Mouse (Mus musculus): ENCODE results near the gene Doc2g. TPM values are rescaled to one million over a fixed set of nuclear protein-coding genes. Genes with fewer than 3 reads are reported as not detected.
"Not testable (repeated sequence)": the region's sequence is repeated elsewhere in the genome, so short reads cannot be mapped to it uniquely, and the experiment has no call there.

Doc2g gene
- polyA plus RNA-seq, 1 experiment from 2014 or later: 8.1 TPM

- ATAC-seq (ENCODE audit: insufficient number of reproducible peaks, insufficient read depth, low FRiP score, low TSS enrichment, low read depth): peak; percentile 68; the same call in 1 of the 2 replicates
- Histone ChIP-seq H3K27me3 (no peaks in the 10 kb centered on the region), H3K36me3 (no peaks in the 10 kb centered on the region), H3K9me3 (no peaks in the 10 kb centered on the region), H3K4me2 (no peak overlapping the region), H3K4me3 (no peak overlapping the region), H3K27ac (no peak overlapping the region), H3K9ac (0 out of 2 replicates have a peak overlapping the region, but pooled peaks have one; percentile 0), H3K4me1 (peaks cover 10% of the 10 kb centered on the region; the same call in 1 of the 2 replicates)
- 33% methylated on average over 18 of the region's 18 CpGs for WGBS
Observed at GRCm38 (mm10) chr19:4018743-4019583, 15.8 kb downstream of the Doc2g start.

- WGBS: 75% methylated on average over 7 of the region's 7 CpGs
- Histone ChIP-seq H3K4me1 (peaks cover 10% of the 10 kb centered on the region; the same call in 1 of the 2 replicates), H3K4me3 (no peak overlapping the region), H3K27me3 (no peaks in the 10 kb centered on the region), H3K9me3 (peaks cover 4% of the 10 kb centered on the region; the same call in 1 of the 2 replicates), H3K9ac (no peak overlapping the region), H3K4me2 (no peak overlapping the region), H3K27ac (no peak overlapping the region), H3K36me3 (no peaks in the 10 kb centered on the region)
- ATAC-seq (ENCODE audit: insufficient number of reproducible peaks, insufficient read depth, low FRiP score, low TSS enrichment, low read depth): no peak
Observed at GRCm38 (mm10) chr19:4023185-4023584, 20.1 kb downstream of the Doc2g start.

GRCm38 (mm10) chr19:4027576-4027975, 24.5 kb downstream of the Doc2g start:
- Histone ChIP-seq H3K9me3 (peaks cover 4% of the 10 kb centered on the region; the same call in 1 of the 2 replicates), H3K27ac (no peak overlapping the region), H3K9ac (no peak overlapping the region), H3K4me1 (no peaks in the 10 kb centered on the region), H3K4me2 (no peak overlapping the region), H3K4me3 (no peak overlapping the region), H3K36me3 (no peaks in the 10 kb centered on the region), H3K27me3 (no peaks in the 10 kb centered on the region)
- ATAC-seq (ENCODE audit: insufficient number of reproducible peaks, insufficient read depth, low FRiP score, low TSS enrichment, low read depth): no peak

GRCm38 (mm10) chr19:4032668-4033067, 29.6 kb downstream of the Doc2g start:
- no peaks in the 10 kb centered on the region for H3K27me3 ChIP-seq
- peaks cover 14% of the 10 kb centered on the region for H3K4me1 ChIP-seq
- H3K36me3 ChIP-seq: peaks cover 12% of the 10 kb centered on the region
- H3K27ac ChIP-seq: no peak overlapping the region
- no peak for ATAC-seq (ENCODE audit: insufficient number of reproducible peaks, insufficient read depth, low FRiP score, low TSS enrichment, low read depth)
- H3K4me3 ChIP-seq: no peak overlapping the region
- WGBS: 52% methylated on average over 7 of the region's 7 CpGs
- no peaks in the 10 kb centered on the region for H3K9me3 ChIP-seq
- H3K4me2 ChIP-seq: no peak overlapping the region
- H3K9ac ChIP-seq: no peak overlapping the region

- peaks cover 17% of the 10 kb centered on the region for H3K4me1 ChIP-seq
- no peaks in the 10 kb centered on the region for H3K27me3 ChIP-seq
- H3K4me3 ChIP-seq: no peak overlapping the region
- no peak overlapping the region for H3K4me2 ChIP-seq
- no peaks in the 10 kb centered on the region for H3K9me3 ChIP-seq
- 78% methylated on average over 3 of the region's 3 CpGs for WGBS
- ATAC-seq (ENCODE audit: insufficient number of reproducible peaks, insufficient read depth, low FRiP score, low TSS enrichment, low read depth): no peak
- H3K9ac ChIP-seq: no peak overlapping the region
- H3K36me3 ChIP-seq: peaks cover 12% of the 10 kb centered on the region
- H3K27ac ChIP-seq: no peak overlapping the region
Observed at GRCm38 (mm10) chr19:4033298-4033697, 30.2 kb downstream of the Doc2g start.

GRCm38 (mm10) chr19:4033742-4034141, 30.6 kb downstream of the Doc2g start:
- ATAC-seq (ENCODE audit: insufficient number of reproducible peaks, insufficient read depth, low FRiP score, low TSS enrichment, low read depth): no peak
- peaks cover 19% of the 10 kb centered on the region for H3K4me1 ChIP-seq
- H3K36me3 ChIP-seq: peaks cover 12% of the 10 kb centered on the region
- no peak overlapping the region for H3K4me2 ChIP-seq
- H3K9ac ChIP-seq: no peak overlapping the region
- H3K4me3 ChIP-seq: no peak overlapping the region
- no peak overlapping the region for H3K27ac ChIP-seq
- H3K9me3 ChIP-seq: no peaks in the 10 kb centered on the region
- no peaks in the 10 kb centered on the region for H3K27me3 ChIP-seq
- 67% methylated on average over 5 of the region's 5 CpGs for WGBS

- H3K4me1 ChIP-seq: peaks cover 19% of the 10 kb centered on the region
- no peak for ATAC-seq (ENCODE audit: insufficient number of reproducible peaks, insufficient read depth, low FRiP score, low TSS enrichment, low read depth)
- peaks cover 12% of the 10 kb centered on the region for H3K36me3 ChIP-seq
- H3K27me3 ChIP-seq: no peaks in the 10 kb centered on the region
- H3K4me2 ChIP-seq: peak overlapping the region; percentile 39
- 70% methylated on average over 12 of the region's 12 CpGs for WGBS
- H3K9me3 ChIP-seq: no peaks in the 10 kb centered on the region
- H3K4me3 ChIP-seq: no peak overlapping the region
- H3K9ac ChIP-seq: no peak overlapping the region
- no peak overlapping the region for H3K27ac ChIP-seq
Observed at GRCm38 (mm10) chr19:4036327-4037045, 33.4 kb downstream of the Doc2g start.

- Histone ChIP-seq H3K4me2 (peak overlapping the region; percentile 75), H3K4me1 (peaks cover 19% of the 10 kb centered on the region), H3K4me3 (peak overlapping the region; percentile 54), H3K27ac (peak overlapping the region; percentile 60), H3K36me3 (peaks cover 12% of the 10 kb centered on the region), H3K9ac (peak overlapping the region; percentile 80)
- WGBS: 24% methylated on average over 7 of the region's 8 CpGs
- H3K27me3 ChIP-seq; ATAC-seq (ENCODE audit: insufficient number of reproducible peaks, insufficient read depth, low FRiP score, low TSS enrichment, low read depth); H3K9me3 ChIP-seq: not testable (repeated sequence)
Observed at GRCm38 (mm10) chr19:4037154-4037787, 34.2 kb downstream of the Doc2g start.

GRCm38 (mm10) chr19:4037788-4038232, 34.7 kb downstream of the Doc2g start, which contains the start of gene Gstp1:
TSS of gene Gstp1 (minus strand) at chr19:4037985.
- peak within 1 kb of the TSS; percentile 60 for H3K27ac ChIP-seq
- H3K9ac ChIP-seq: peak within 1 kb of the TSS; percentile 80
- 0% methylated on average over 26 of the region's 26 CpGs for WGBS
- H3K4me1 ChIP-seq: peaks cover 19% of the 10 kb centered on the region
- H3K9me3 ChIP-seq: no peaks in the 10 kb centered on the region
- peak within 1 kb of the TSS; percentile 75 for H3K4me2 ChIP-seq
- ATAC-seq (ENCODE audit: insufficient number of reproducible peaks, insufficient read depth, low FRiP score, low TSS enrichment, low read depth): peak; percentile 82; the same call in 1 of the 2 replicates
- peaks cover 12% of the 10 kb centered on the region for H3K36me3 ChIP-seq
- H3K4me3 ChIP-seq: peak within 1 kb of the TSS; percentile 54
- no peaks in the 10 kb centered on the region for H3K27me3 ChIP-seq

GRCm38 (mm10) chr19:4040941-4041340, 37.8 kb downstream of the Doc2g start:
- H3K27me3 ChIP-seq; H3K4me3 ChIP-seq; H3K4me2 ChIP-seq; H3K9me3 ChIP-seq; H3K9ac ChIP-seq; H3K27ac ChIP-seq; ATAC-seq (ENCODE audit: insufficient number of reproducible peaks, insufficient read depth, low FRiP score, low TSS enrichment, low read depth); H3K36me3 ChIP-seq: not testable (repeated sequence)
- peaks cover 21% of the 10 kb centered on the region for H3K4me1 ChIP-seq
- 80% methylated on average over 5 of the region's 5 CpGs for WGBS

- H3K36me3 ChIP-seq; H3K9me3 ChIP-seq; H3K4me3 ChIP-seq; H3K27me3 ChIP-seq; H3K4me2 ChIP-seq; ATAC-seq (ENCODE audit: insufficient number of reproducible peaks, insufficient read depth, low FRiP score, low TSS enrichment, low read depth); H3K9ac ChIP-seq; H3K27ac ChIP-seq: not testable (repeated sequence)
- 86% methylated on average over 3 of the region's 4 CpGs for WGBS
- peaks cover 21% of the 10 kb centered on the region for H3K4me1 ChIP-seq
Observed at GRCm38 (mm10) chr19:4041500-4041899, 38.4 kb downstream of the Doc2g start.

All from embryonic facial prominence, embryonic 13.5 days (tissue).